Mouse (Mus musculus): ENCODE results near the gene Adgrg1. TPM values are rescaled to one million over a fixed set of nuclear protein-coding genes. Genes with fewer than 3 reads are reported as not detected.

Adgrg1 gene
- polyA plus RNA-seq, 1 experiment from 2014 or later: 39.0 TPM

DNA sequence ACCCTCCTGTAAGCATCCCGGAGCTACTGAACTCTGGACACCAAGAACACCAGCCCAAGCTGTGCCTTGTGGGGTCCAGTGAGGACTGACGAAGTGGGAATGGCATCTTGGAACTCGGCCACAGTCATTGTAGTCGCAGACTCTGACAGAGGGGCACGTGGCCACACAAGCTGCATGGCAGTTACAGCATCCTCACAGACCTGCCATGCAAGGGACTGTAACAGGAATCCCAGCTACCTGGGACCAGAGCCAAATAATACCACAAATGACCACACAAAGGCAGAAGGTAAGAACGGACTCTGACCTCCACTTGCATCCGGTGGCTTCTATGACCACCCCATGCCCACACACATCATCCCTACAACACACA is 20.2 kb upstream of the Adgrg1 start:
- Histone ChIP-seq H3K4me1 (ENCODE audit: insufficient read depth, low read depth, low read length) (peaks cover 9% of the 10 kb centered on the region; the same call in 1 of the 2 replicates), H3K4me2 (replicated peaks; ENCODE audit: low read depth, low read length) (peak overlapping the region; percentile 36; the same call in 1 of the 2 replicates), H3K27ac (ENCODE audit: low read length) (peak overlapping the region; percentile 76), H3K9ac (replicated peaks; ENCODE audit: low read depth) (no peak overlapping the region), H3K27me3 (replicated peaks; ENCODE audit: insufficient read depth, low read length) (no peaks in the 10 kb centered on the region), H3K9me3 (ENCODE audit: low read length) (no peaks in the 10 kb centered on the region), H3K4me3 (ENCODE audit: low read depth, low read length) (no peak overlapping the region), H3K36me3 (ENCODE audit: insufficient read depth, low read length) (no peaks in the 10 kb centered on the region)
- ATAC-seq (peak; percentile 59), DNase-seq (ENCODE audit: low spot score) (peak; percentile 76)
- WGBS: 31% methylated on average over 7 of the region's 7 CpGs
- TF ChIP-seq EP300 (IDR thresholded peaks at IDR 0.05): no peak
- no peak for TF ChIP-seq CTCF (IDR thresholded peaks at IDR 0.05)

DNA sequence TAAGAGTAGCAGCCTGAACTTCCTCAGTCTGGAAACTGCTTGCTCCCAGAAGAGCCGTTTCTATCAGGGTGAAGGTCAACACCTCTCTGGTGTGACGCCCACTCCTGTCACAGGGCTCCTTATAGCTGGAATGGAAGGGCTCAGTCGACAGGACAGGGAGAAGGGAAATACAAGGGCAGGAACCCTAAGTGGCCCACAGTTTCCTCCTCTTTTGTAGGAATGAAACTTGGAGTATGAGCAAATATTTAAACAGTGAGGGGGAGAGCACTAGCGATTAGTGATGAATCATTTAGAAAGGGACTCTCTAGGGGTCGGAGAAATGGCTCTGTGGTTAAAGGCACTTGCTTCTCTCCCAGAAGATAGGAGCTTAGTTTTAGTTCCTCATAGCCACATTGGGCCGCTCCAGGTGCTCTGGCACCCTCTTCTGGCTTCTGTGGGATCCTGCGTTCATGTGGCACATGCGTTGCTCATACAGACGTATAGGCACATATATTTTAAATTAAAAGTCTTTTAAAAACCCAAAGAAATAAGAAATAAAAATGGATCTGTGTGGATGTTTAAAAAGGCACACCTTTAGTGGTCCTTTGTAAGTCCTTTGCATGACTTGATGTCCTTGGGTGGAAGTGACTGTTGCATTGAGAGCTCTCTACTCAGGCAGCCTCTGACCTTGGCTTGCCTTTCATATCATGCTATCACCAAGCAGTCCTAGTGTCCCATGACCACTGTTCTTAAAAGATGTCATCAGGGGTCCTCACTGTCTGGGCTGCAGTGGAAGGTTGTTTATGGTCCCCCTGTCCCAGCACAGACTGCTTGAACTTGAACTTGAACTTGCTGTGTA is 19.4 kb upstream of the Adgrg1 start:
- no peaks in the 10 kb centered on the region for H3K27me3 ChIP-seq (replicated peaks; ENCODE audit: insufficient read depth, low read length)
- peak; percentile 92 for TF ChIP-seq EP300 (IDR thresholded peaks at IDR 0.05)
- TF ChIP-seq CTCF (IDR thresholded peaks at IDR 0.05): peak; percentile 70
- H3K4me3 ChIP-seq (ENCODE audit: low read depth, low read length): no peak overlapping the region
- H3K9me3 ChIP-seq (ENCODE audit: low read length): no peaks in the 10 kb centered on the region
- H3K4me1 ChIP-seq (ENCODE audit: insufficient read depth, low read depth, low read length): peaks cover 9% of the 10 kb centered on the region; the same call in 1 of the 2 replicates
- H3K36me3 ChIP-seq (ENCODE audit: insufficient read depth, low read length): no peaks in the 10 kb centered on the region
- DNase-seq (ENCODE audit: low spot score) (peak; percentile 93), ATAC-seq (peak; percentile 88)
- 12% methylated on average over 9 of the region's 9 CpGs for WGBS
- peak overlapping the region; percentile 76 for H3K27ac ChIP-seq (ENCODE audit: low read length)
- peak overlapping the region; percentile 36 for H3K4me2 ChIP-seq (replicated peaks; ENCODE audit: low read depth, low read length)
- no peak overlapping the region for H3K9ac ChIP-seq (replicated peaks; ENCODE audit: low read depth)

DNA sequence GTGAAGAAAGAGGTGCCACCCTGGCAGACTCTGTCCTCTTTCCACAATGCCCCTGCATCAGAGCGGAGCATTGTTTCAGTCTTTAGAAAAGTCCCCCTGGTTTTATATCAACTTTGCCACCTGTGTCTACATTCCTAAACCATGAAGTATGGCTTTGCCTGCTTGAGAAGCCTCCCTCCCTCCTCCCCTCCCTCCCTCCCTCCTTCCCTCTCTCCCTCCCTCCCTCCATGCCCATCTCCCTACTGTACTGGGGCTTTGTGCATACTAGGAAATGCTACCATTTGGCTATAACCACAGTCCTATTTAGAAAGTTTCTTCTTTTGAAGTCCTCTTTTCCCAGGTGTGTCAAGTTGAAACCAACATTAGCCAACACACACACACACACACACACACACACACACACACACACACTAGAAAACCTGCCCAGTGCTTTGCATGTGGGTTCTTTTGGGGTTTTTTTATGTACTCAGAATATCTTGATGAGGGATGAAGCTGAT is 18.4 kb upstream of the Adgrg1 start:
- H3K27ac ChIP-seq (ENCODE audit: low read length): no peak overlapping the region; the same call in 1 of the 2 replicates
- no peak overlapping the region for H3K9ac ChIP-seq (replicated peaks; ENCODE audit: low read depth)
- ATAC-seq (peak; percentile 30), DNase-seq (ENCODE audit: low spot score) (peak; percentile 63)
- no peak for TF ChIP-seq CTCF (IDR thresholded peaks at IDR 0.05)
- peaks cover 9% of the 10 kb centered on the region; the same call in 1 of the 2 replicates for H3K4me1 ChIP-seq (ENCODE audit: insufficient read depth, low read depth, low read length)
- H3K9me3 ChIP-seq (ENCODE audit: low read length): no peaks in the 10 kb centered on the region
- no peaks in the 10 kb centered on the region for H3K27me3 ChIP-seq (replicated peaks; ENCODE audit: insufficient read depth, low read length)
- H3K36me3 ChIP-seq (ENCODE audit: insufficient read depth, low read length): no peaks in the 10 kb centered on the region
- 57% methylated on average over 1 of the region's 1 CpGs for WGBS
- H3K4me3 ChIP-seq (ENCODE audit: low read depth, low read length): no peak overlapping the region
- H3K4me2 ChIP-seq (replicated peaks; ENCODE audit: low read depth, low read length): no peak overlapping the region

DNA sequence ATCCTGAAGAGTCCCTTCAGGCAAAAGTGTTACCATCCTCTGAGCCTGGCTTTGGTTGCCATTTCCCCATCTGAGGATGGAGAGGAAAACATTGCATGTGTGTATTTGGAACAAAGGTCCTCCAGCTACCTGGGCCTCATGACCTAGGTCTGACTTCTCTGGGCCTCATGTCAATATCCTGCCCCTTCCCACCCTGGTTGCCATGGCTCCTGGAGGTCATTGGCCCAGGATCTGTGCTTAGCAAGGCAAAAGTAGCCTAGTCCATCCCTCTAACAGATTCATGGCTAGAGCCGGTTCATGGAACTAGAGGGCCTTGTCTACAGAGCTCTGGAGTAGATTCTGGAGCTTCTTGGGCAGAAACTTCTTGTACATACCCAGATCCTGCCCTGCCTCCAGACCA is 12.3 kb upstream of the Adgrg1 start:
- no peak overlapping the region for H3K9ac ChIP-seq (replicated peaks; ENCODE audit: low read depth)
- no peaks in the 10 kb centered on the region for H3K27me3 ChIP-seq (replicated peaks; ENCODE audit: insufficient read depth, low read length)
- H3K36me3 ChIP-seq (ENCODE audit: insufficient read depth, low read length): no peaks in the 10 kb centered on the region
- ATAC-seq: no peak
- H3K9me3 ChIP-seq (ENCODE audit: low read length): no peaks in the 10 kb centered on the region
- H3K27ac ChIP-seq (ENCODE audit: low read length): no peak overlapping the region
- no peak overlapping the region for H3K4me2 ChIP-seq (replicated peaks; ENCODE audit: low read depth, low read length)
- no peaks in the 10 kb centered on the region for H3K4me1 ChIP-seq (ENCODE audit: insufficient read depth, low read depth, low read length)
- no peak overlapping the region for H3K4me3 ChIP-seq (ENCODE audit: low read depth, low read length)
- TF ChIP-seq EP300 (IDR thresholded peaks at IDR 0.05) (no peak), CTCF (IDR thresholded peaks at IDR 0.05) (no peak)
- WGBS: 84% methylated on average over 1 of the region's 1 CpGs
- DNase-seq (ENCODE audit: low spot score): no peak

DNA sequence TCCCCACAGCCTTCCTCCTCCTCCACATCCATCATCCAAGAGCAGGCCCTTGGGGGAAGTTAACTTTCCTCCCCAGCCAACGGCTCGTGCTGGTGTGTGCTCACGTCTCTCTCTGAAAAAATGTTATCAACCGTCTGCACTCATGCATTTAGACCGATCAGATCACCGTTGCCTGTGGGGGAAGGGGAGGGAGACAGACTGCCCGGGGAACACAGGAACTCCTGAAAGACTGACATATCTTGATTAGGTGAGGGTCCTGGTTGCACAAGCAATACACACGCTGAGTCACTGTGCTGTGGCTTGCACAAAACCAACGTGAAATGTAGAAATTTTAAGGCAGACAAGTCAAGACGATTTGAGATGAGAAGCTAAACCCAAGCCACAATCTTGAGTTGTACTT is 9.7 kb upstream of the Adgrg1 start:
- Histone ChIP-seq H3K27ac (ENCODE audit: low read length) (no peak overlapping the region), H3K4me1 (ENCODE audit: insufficient read depth, low read depth, low read length) (no peaks in the 10 kb centered on the region; the same call in 1 of the 2 replicates), H3K27me3 (replicated peaks; ENCODE audit: insufficient read depth, low read length) (no peaks in the 10 kb centered on the region), H3K4me3 (ENCODE audit: low read depth, low read length) (no peak overlapping the region), H3K9ac (replicated peaks; ENCODE audit: low read depth) (no peak overlapping the region), H3K36me3 (ENCODE audit: insufficient read depth, low read length) (no peaks in the 10 kb centered on the region), H3K4me2 (replicated peaks; ENCODE audit: low read depth, low read length) (no peak overlapping the region), H3K9me3 (ENCODE audit: low read length) (no peaks in the 10 kb centered on the region)
- no peak for ATAC-seq
- WGBS: 14% methylated on average over 10 of the region's 10 CpGs
- TF ChIP-seq EP300 (IDR thresholded peaks at IDR 0.05): no peak
- no peak for TF ChIP-seq CTCF (IDR thresholded peaks at IDR 0.05)
- DNase-seq (ENCODE audit: low spot score): no peak

DNA sequence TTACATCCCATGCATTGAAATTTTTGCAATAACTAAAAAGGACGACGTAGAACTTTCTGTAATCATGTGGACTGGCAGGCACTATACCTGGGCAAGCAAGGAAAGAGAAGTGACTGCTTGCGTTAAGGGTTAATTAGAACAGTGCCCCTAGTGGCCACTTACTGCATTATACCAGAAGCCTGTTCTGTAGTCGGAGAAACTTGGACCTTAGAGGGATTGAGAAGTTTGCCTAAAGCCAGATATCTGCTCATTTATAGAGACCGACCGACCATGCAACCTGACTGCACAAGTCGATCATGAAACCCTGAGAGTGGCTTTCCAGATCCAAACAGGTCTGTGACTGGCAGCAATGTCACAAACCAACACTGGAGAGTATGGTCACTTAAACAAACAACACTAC is 8.0 kb upstream of the Adgrg1 start:
- no peaks in the 10 kb centered on the region; the same call in 1 of the 2 replicates for H3K4me1 ChIP-seq (ENCODE audit: insufficient read depth, low read depth, low read length)
- no peak overlapping the region for H3K4me3 ChIP-seq (ENCODE audit: low read depth, low read length)
- H3K9ac ChIP-seq (replicated peaks; ENCODE audit: low read depth): no peak overlapping the region
- ATAC-seq (peak; percentile 43), DNase-seq (ENCODE audit: low spot score) (peak; percentile 78)
- no peaks in the 10 kb centered on the region for H3K9me3 ChIP-seq (ENCODE audit: low read length)
- no peak overlapping the region for H3K4me2 ChIP-seq (replicated peaks; ENCODE audit: low read depth, low read length)
- TF ChIP-seq CTCF (IDR thresholded peaks at IDR 0.05) (peak; percentile 81), EP300 (IDR thresholded peaks at IDR 0.05) (no peak)
- no peaks in the 10 kb centered on the region for H3K27me3 ChIP-seq (replicated peaks; ENCODE audit: insufficient read depth, low read length)
- H3K27ac ChIP-seq (ENCODE audit: low read length): peak overlapping the region; percentile 68
- no peaks in the 10 kb centered on the region for H3K36me3 ChIP-seq (ENCODE audit: insufficient read depth, low read length)
- WGBS: 21% methylated on average over 7 of the region's 7 CpGs

Data from lung, postnatal 0 days (tissue).